Mouse (Mus musculus) layer of hippocampus, postnatal 25 days (tissue): ENCODE results near the gene Gm10985. TPM values are rescaled to one million over a fixed set of nuclear protein-coding genes. Genes with fewer than 3 reads are reported as not detected.

Experiments
- total RNA-seq, 2 experiments: library from RNA; stranded (reverse); gene quantifications; 2 replicates each; pipeline ENCODE4 v1.2.3; 2021

Gm10985 gene
- total RNA-seq, 2 experiments from 2014 or later, result not detected

Other genes with a start within 250 kb of the Gm10985 start
- gene Frem2, start 187.7 kb upstream of the Gm10985 start, total RNA-seq, result 1 to 10 TPM; 1.7 to 2.3 TPM
- 10 to 100 TPM; 77.9 to 88.6 TPM for gene Ufm1, start 18.7 kb downstream of the Gm10985 start, total RNA-seq